In genomic region chr13:72628462-72628916, GRCm38 (mm10) we compare ENCODE assay signal across 8 mouse cellular contexts. TPM values are rescaled to one million over a fixed set of nuclear protein-coding genes. Genes with fewer than 3 reads are reported as not detected.
DNase-seq lines count a peak whose midpoint lies in the region; ATAC-seq and TF ChIP-seq lines count a peak whose summit lies in the region.

TSS of gene Irx2 (plus strand) at chr13:72628820.

- peaks cover 50% of the 10 kb centered on the region for H3K4me1 ChIP-seq in E14TG2a.4 (replicated peaks; ENCODE audit: low read depth, low read length)
- no peaks in the 10 kb centered on the region for H3K4me1 ChIP-seq in bone marrow macrophage, adult 2 months (ENCODE audit: control insufficient read depth, insufficient read depth, low read length)
- H3K4me1 ChIP-seq in embryonic fibroblast, embryonic 13.5 days (ENCODE audit: control insufficient read depth, insufficient read depth, low read length) = peaks cover 3% of the 10 kb centered on the region; the same call in 1 of the 2 replicates
- peaks cover 7% of the 10 kb centered on the region for H3K4me1 ChIP-seq in heart, postnatal 0 days (ENCODE audit: control insufficient read depth, insufficient read depth)

- peak within 1 kb of the TSS; percentile 69 for H3K4me2 ChIP-seq in heart, postnatal 0 days (ENCODE audit: low read depth, low read length)

- no peak for TF ChIP-seq CTCF in E14TG2a.4 (conservative IDR thresholded peaks at IDR 0.05; ENCODE audit: low read length)
- no peak for TF ChIP-seq CTCF in bone marrow macrophage, adult 2 months (IDR thresholded peaks at IDR 0.05; ENCODE audit: low read depth, low read length)
- TF ChIP-seq CTCF in embryonic fibroblast, embryonic 13.5 days (IDR thresholded peaks at IDR 0.05; ENCODE audit: borderline replicate concordance, insufficient read depth, low read length) = no peak
- TF ChIP-seq CTCF in heart, postnatal 0 days (IDR thresholded peaks at IDR 0.05; ENCODE audit: low read depth) = no peak

- no peak for TF ChIP-seq POLR2A in bone marrow macrophage, adult 2 months (IDR thresholded peaks at IDR 0.05; ENCODE audit: borderline replicate concordance, low read depth, low read length)
- TF ChIP-seq POLR2A in embryonic fibroblast, embryonic 13.5 days (IDR thresholded peaks at IDR 0.05; ENCODE audit: low read depth, low read length) = peak; percentile 65

- no peaks in the 10 kb centered on the region for H3K9me3 ChIP-seq in E14TG2a.4 (ENCODE audit: low read length)
- H3K9me3 ChIP-seq in heart, postnatal 0 days (replicated peaks; ENCODE audit: control insufficient read depth, low read length) = no peaks in the 10 kb centered on the region

- H3K27ac ChIP-seq in bone marrow macrophage, adult 2 months (ENCODE audit: insufficient read depth, low read depth, low read length) = no peak within 1 kb of the TSS
- peak within 1 kb of the TSS; percentile 96 for H3K27ac ChIP-seq in embryonic fibroblast, embryonic 13.5 days (ENCODE audit: insufficient read depth, low read length)
- H3K27ac ChIP-seq in heart, postnatal 0 days (ENCODE audit: low read depth) = peak within 1 kb of the TSS; percentile 71

- peak; percentile 88 for ATAC-seq in heart, postnatal 0 days (ENCODE audit: insufficient read depth, low read depth)
- ATAC-seq in megakaryocyte-erythroid progenitor cell, adult 5-6 weeks (replicated peaks; ENCODE audit: low FRiP score, low TSS enrichment, poor library complexity, severe bottlenecking) = peak; percentile 45; the same call in 1 of the 2 replicates

- WGBS in heart, postnatal 0 days = 0% methylated on average over 39 of the region's 45 CpGs

- no peaks in the 10 kb centered on the region for H3K36me3 ChIP-seq in E14TG2a.4 (ENCODE audit: insufficient read depth, low read length)
- no peaks in the 10 kb centered on the region for H3K36me3 ChIP-seq in heart, postnatal 0 days (replicated peaks; ENCODE audit: control insufficient read depth, insufficient read depth, low read length)

- peak within 1 kb of the TSS; percentile 79 for H3K4me3 ChIP-seq in E14TG2a.4 (replicated peaks; ENCODE audit: low read length)
- H3K4me3 ChIP-seq in bone marrow macrophage, adult 2 months (ENCODE audit: insufficient read depth, low read length) = peak within 1 kb of the TSS; percentile 48
- H3K4me3 ChIP-seq in embryonic fibroblast, embryonic 13.5 days (ENCODE audit: insufficient read depth, low read length) = peak within 1 kb of the TSS; percentile 82
- peak within 1 kb of the TSS; percentile 51 for H3K4me3 ChIP-seq in heart, postnatal 0 days (ENCODE audit: low read depth, low read length)

- H3K9ac ChIP-seq in heart, postnatal 0 days (replicated peaks; ENCODE audit: low read depth, low read length) = peak within 1 kb of the TSS; percentile 54

- H3K27me3 ChIP-seq in E14TG2a.4 (ENCODE audit: insufficient read depth, low read length) = peaks cover 90% of the 10 kb centered on the region
- H3K27me3 ChIP-seq in heart, postnatal 0 days (ENCODE audit: control insufficient read depth, insufficient read depth, low read length) = peaks cover 99% of the 10 kb centered on the region

- peak; percentile 77 for DNase-seq in heart, postnatal 0 days (ENCODE audit: low spot score)
- peak; percentile 79 to 92 for DNase-seq in kidney, postnatal 25 days
- DNase-seq in layer of hippocampus, adult 18-20 months (ENCODE audit: low spot score in 2 of 2) = no peak
- no peak for DNase-seq in spleen, postnatal 36 days (ENCODE audit: low spot score in 2 of 2)

- TF ChIP-seq EP300 in heart, postnatal 0 days (IDR thresholded peaks at IDR 0.05; ENCODE audit: low read depth) = no peak

RNA-seq across cellular contexts. Expression of gene Irx2, which starts in this region (rescaled TPM):
- not detected in 2 replicates for polyA plus RNA-seq in bone marrow macrophage, adult 2 months (2012; ENCODE audit: insufficient read depth, insufficient read length, missing spikeins)
- polyA plus RNA-seq in embryonic fibroblast, embryonic 13.5 days (2011; ENCODE audit: insufficient read length, low read depth, missing spikeins) = 47.3 and 50.8 TPM in 2 replicates
- total RNA-seq in heart, postnatal 0 days (2014; rRNA removed; ENCODE audit: low replicate concordance) = 14.0 and 18.7 TPM in 2 replicates
- 5.3 and 6.7 TPM in 2 replicates for polyA plus RNA-seq in heart, postnatal 0 days (2015; fragmentation: Nextera tagmentation; extraction: Ambion mirVana)
- total RNA-seq in megakaryocyte-erythroid progenitor cell, adult 5-6 weeks (2014; fragmentation: Nextera tagmentation) = not detected in 2 replicates
- total RNA-seq in megakaryocyte-erythroid progenitor cell, adult 5-6 weeks (2017) = not detected in 2 replicates
- under 1 TPM in 1 of 2 experiments, not detected in 1; 0.32 TPM for total RNA-seq in layer of hippocampus, adult 18-20 months (2021)

Comparison
In these comparisons a context has a peak if more than half of its experiments do, and no peak if none do; other contexts are left out.
1. RNA of gene Irx2 (total RNA-seq): 14.0 to 18.7 TPM in heart, postnatal 0 days; 0.32 TPM in layer of hippocampus, adult 18-20 months and not detected in megakaryocyte-erythroid progenitor cell, adult 5-6 weeks; every median in the first group is over 10 times any median in the second.
2. Peak in ATAC-seq in megakaryocyte-erythroid progenitor cell, adult 5-6 weeks; RNA of the gene not detected or under 1 TPM.
3. DNase-seq: peak in heart, postnatal 0 days (single experiment) and kidney, postnatal 25 days (2 of 2); none in layer of hippocampus, adult 18-20 months (0 of 2) and spleen, postnatal 36 days (0 of 2).
4. Peak in every context shown above with its lines, with median percentiles within 50 percentile points of each other: H3K4me3 ChIP-seq.